Comparison of ENCODE assay signal across 8 mouse cellular contexts in the genomic region with DNA sequence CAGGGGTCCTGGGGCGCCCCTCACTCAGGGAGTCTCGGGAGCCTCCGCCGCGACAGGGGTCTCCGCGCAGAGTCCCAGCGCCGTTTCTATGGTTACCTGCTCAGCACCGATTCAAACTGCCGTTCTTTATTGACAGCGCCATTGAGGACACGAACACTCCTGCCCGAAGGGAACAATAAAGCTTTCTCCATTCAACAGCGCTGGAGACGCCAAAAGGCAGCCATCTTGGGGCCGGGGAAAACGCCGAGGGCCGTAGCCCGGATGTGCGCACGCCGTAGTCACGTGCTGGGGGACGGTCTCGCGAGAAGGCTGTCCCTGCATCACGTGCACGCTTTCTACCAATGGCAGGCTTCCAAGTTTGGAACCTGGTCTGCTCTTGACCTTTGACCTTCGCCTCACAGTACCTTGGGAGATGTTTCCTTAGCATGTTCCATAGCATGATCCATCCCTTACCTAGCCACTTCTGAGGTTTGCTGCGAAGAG. TPM values are rescaled to one million over a fixed set of nuclear protein-coding genes. Genes with fewer than 3 reads are reported as not detected.
DNase-seq lines count a peak whose midpoint lies in the region; ATAC-seq lines count a peak whose summit lies in the region.

A gene (minus strand): TSS at position 252 of the 483 bp plus-strand sequence.

- no peaks in the 10 kb centered on the region for H3K36me3 ChIP-seq in heart, embryonic 13.5 days
- no peaks in the 10 kb centered on the region for H3K36me3 ChIP-seq in liver, embryonic 12.5 days
- H3K36me3 ChIP-seq in stomach, embryonic 15.5 days, result no peaks in the 10 kb centered on the region

- peak; percentile 83 for ATAC-seq in heart, embryonic 13.5 days (ENCODE audit: extremely low read depth, insufficient number of reproducible peaks, low FRiP score, low TSS enrichment)
- ATAC-seq in liver, embryonic 12.5 days, result peak; percentile 88
- peak; percentile 96 for ATAC-seq in stomach, embryonic 15.5 days (ENCODE audit: insufficient read depth, low FRiP score, low read depth)

- peak; percentile 96 for DNase-seq in CD4-positive, CD25-positive, alpha-beta regulatory T cell, adult 2 months (ENCODE audit: low read depth, low spot score)
- peak; percentile 40 for DNase-seq in fat pad, adult 2 months (ENCODE audit: extremely low read depth, low read depth, low spot score)
- DNase-seq in kidney, postnatal 10 days, result peak; percentile 96
- peak; percentile 91 to 93 for DNase-seq in natural killer cell, adult 2 months (ENCODE audit: low spot score in 2 of 2)

- peak within 1 kb of the TSS; percentile 79 for H3K4me3 ChIP-seq in brown adipose tissue, adult 24 weeks (ENCODE audit: insufficient read depth, low read depth, low read length)
- H3K4me3 ChIP-seq in heart, embryonic 13.5 days, result peak within 1 kb of the TSS; percentile 91
- H3K4me3 ChIP-seq in liver, embryonic 12.5 days, result peak within 1 kb of the TSS; percentile 82
- H3K4me3 ChIP-seq in stomach, embryonic 15.5 days (replicated peaks), result peak within 1 kb of the TSS; percentile 90

- peaks cover 43% of the 10 kb centered on the region for H3K27me3 ChIP-seq in heart, embryonic 13.5 days (replicated peaks)
- H3K27me3 ChIP-seq in liver, embryonic 12.5 days (replicated peaks), result peaks cover 39% of the 10 kb centered on the region
- H3K27me3 ChIP-seq in stomach, embryonic 15.5 days (replicated peaks), result peaks cover 20% of the 10 kb centered on the region

- WGBS in heart, embryonic 13.5 days, result 1% methylated on average over 32 of the region's 32 CpGs
- 2% methylated on average over 32 of the region's 32 CpGs for WGBS in liver, embryonic 12.5 days (ENCODE audit: insufficient replicate concordance)
- 1% methylated on average over 32 of the region's 32 CpGs for WGBS in stomach, embryonic 15.5 days

- peak within 1 kb of the TSS; percentile 86 for H3K9ac ChIP-seq in heart, embryonic 13.5 days
- peak within 1 kb of the TSS; percentile 77 for H3K9ac ChIP-seq in liver, embryonic 12.5 days
- H3K9ac ChIP-seq in stomach, embryonic 15.5 days, result peak within 1 kb of the TSS; percentile 81

- H3K27ac ChIP-seq in brown adipose tissue, adult 24 weeks (replicated peaks; ENCODE audit: low read depth, low read length), result no peak within 1 kb of the TSS
- H3K27ac ChIP-seq in heart, embryonic 13.5 days (replicated peaks), result peak within 1 kb of the TSS; percentile 64
- H3K27ac ChIP-seq in liver, embryonic 12.5 days, result peak within 1 kb of the TSS; percentile 59
- peak within 1 kb of the TSS; percentile 66; the same call in 1 of the 2 replicates for H3K27ac ChIP-seq in stomach, embryonic 15.5 days

- H3K4me1 ChIP-seq in brown adipose tissue, adult 24 weeks (ENCODE audit: control insufficient read depth, insufficient read depth, insufficient read length, low read length), result no peaks in the 10 kb centered on the region; the same call in 1 of the 2 replicates
- H3K4me1 ChIP-seq in heart, embryonic 13.5 days, result peaks cover 23% of the 10 kb centered on the region
- H3K4me1 ChIP-seq in liver, embryonic 12.5 days, result peaks cover 17% of the 10 kb centered on the region
- H3K4me1 ChIP-seq in stomach, embryonic 15.5 days, result peaks cover 9% of the 10 kb centered on the region

- H3K4me2 ChIP-seq in heart, embryonic 13.5 days, result peak within 1 kb of the TSS; percentile 89
- peak within 1 kb of the TSS; percentile 88 for H3K4me2 ChIP-seq in liver, embryonic 12.5 days
- H3K4me2 ChIP-seq in stomach, embryonic 15.5 days, result peak within 1 kb of the TSS; percentile 80

- H3K9me3 ChIP-seq in heart, embryonic 13.5 days, result no peaks in the 10 kb centered on the region; the same call in 1 of the 2 replicates
- H3K9me3 ChIP-seq in liver, embryonic 12.5 days (replicated peaks), result 0 out of 2 replicates have a peak, but pooled peaks cover 3% of the 10 kb centered on the region
- no peaks in the 10 kb centered on the region for H3K9me3 ChIP-seq in stomach, embryonic 15.5 days

RNA-seq across cellular contexts. Expression of the gene that starts here (rescaled TPM):
- 0.75 and 1.3 TPM in 2 replicates for polyA plus RNA-seq in brown adipose tissue, adult 24 weeks (2012; ENCODE audit: insufficient read depth, insufficient read length, missing spikeins)
- polyA plus RNA-seq in heart, embryonic 13.5 days (2015; fragmentation: Nextera tagmentation; extraction: Ambion mirVana), result 2.4 and 3.1 TPM in 2 replicates
- polyA plus RNA-seq in liver, embryonic 12.5 days (2016; fragmentation: Nextera tagmentation; extraction: Ambion mirVana), result 3.0 and 3.2 TPM in 2 replicates
- 3.5 and 3.9 TPM in 2 replicates for polyA plus RNA-seq in stomach, embryonic 15.5 days (2015; fragmentation: Nextera tagmentation; extraction: Ambion mirVana)

Comparison
In these comparisons a context has a peak if more than half of its experiments do, and no peak if none do; other contexts are left out.
1. DNase-seq: peak in every context shown above with its lines; median percentile 96 in CD4-positive, CD25-positive, alpha-beta regulatory T cell, adult 2 months; 96 in kidney, postnatal 10 days; 92 in natural killer cell, adult 2 months; 40 in fat pad, adult 2 months.